Mouse (Mus musculus) retina, embryonic 14.5 days (tissue): ENCODE data around the gene Emc1.
A peak's percentile ranks its signal among the peaks of the same experiment; 100 is the strongest.

Experiments
- DNase-seq: peaks from one replicate; pipeline ENCODE4 v3.0.0-alpha.2; 2015; ENCODE audit warnings: low spot score

Gene Emc1

GRCm38 (mm10) chr4:139351931-139352711, at the start of gene Emc1, which contains the start of the genes Mrto4 and Ubr4:
Emc1 (plus strand) TSS chr4:139352587.
Mrto4 (minus strand) TSS chr4:139352576.
Ubr4 (plus strand) TSS chr4:139352609.
- peak; percentile 87 for DNase-seq

- no peak for DNase-seq
Measured at GRCm38 (mm10) chr4:139305521-139305920, 46.9 kb upstream of the Emc1 start.

- DNase-seq, result no peak
Measured at GRCm38 (mm10) chr4:139307916-139308315, 44.5 kb upstream of the Emc1 start.

- DNase-seq, result no peak
Measured at GRCm38 (mm10) chr4:139309651-139310050, 42.7 kb upstream of the Emc1 start.

- DNase-seq, result peak; percentile 99
Measured at GRCm38 (mm10) chr4:139310171-139310898, 42.1 kb upstream of the Emc1 start, which contains the start of the genes Pqlc2 and Akr7a5. Pqlc2 (minus strand) TSS chr4:139310708. Akr7a5 (plus strand) TSS chr4:139310744.

GRCm38 (mm10) chr4:139310899-139311701, 41.3 kb upstream of the Emc1 start:
- DNase-seq, result peak; percentile 46

GRCm38 (mm10) chr4:139311707-139312106, 40.7 kb upstream of the Emc1 start:
- no peak for DNase-seq

GRCm38 (mm10) chr4:139312632-139313031, 39.8 kb upstream of the Emc1 start:
- DNase-seq, result peak; percentile 72

GRCm38 (mm10) chr4:139318449-139318848, 33.9 kb upstream of the Emc1 start:
- DNase-seq, result no peak

GRCm38 (mm10) chr4:139319740-139320139, 32.6 kb upstream of the Emc1 start:
- DNase-seq, result no peak

- DNase-seq, result peak; percentile 38
Measured at GRCm38 (mm10) chr4:139330605-139331004, 21.8 kb upstream of the Emc1 start.

GRCm38 (mm10) chr4:139334631-139335295, 17.6 kb upstream of the Emc1 start:
- no peak for DNase-seq

GRCm38 (mm10) chr4:139335507-139335906, 16.9 kb upstream of the Emc1 start:
- DNase-seq, result no peak

- peak; percentile 85 for DNase-seq
Measured at GRCm38 (mm10) chr4:139336822-139337483, 15.4 kb upstream of the Emc1 start.

GRCm38 (mm10) chr4:139338145-139338544, 14.2 kb upstream of the Emc1 start:
- DNase-seq, result no peak

- DNase-seq, result no peak
Measured at GRCm38 (mm10) chr4:139340835-139341234, 11.6 kb upstream of the Emc1 start.

- DNase-seq, result no peak
Measured at GRCm38 (mm10) chr4:139341556-139342233, 10.7 kb upstream of the Emc1 start.

GRCm38 (mm10) chr4:139343718-139344117, 8.7 kb upstream of the Emc1 start:
- DNase-seq, result no peak

GRCm38 (mm10) chr4:139345416-139346019, 6.9 kb upstream of the Emc1 start:
- DNase-seq, result no peak

GRCm38 (mm10) chr4:139352832-139353231, 445 bp downstream of the Emc1 start:
- DNase-seq, result no peak
